Mouse (Mus musculus): ENCODE measurements around the gene Ubr7. TPM values are rescaled to one million over a fixed set of nuclear protein-coding genes. Genes with fewer than 3 reads are reported as not detected.

Gene Ubr7
- polyA plus RNA-seq, 2 experiments = 16.1 to 25.3 TPM

DNA sequence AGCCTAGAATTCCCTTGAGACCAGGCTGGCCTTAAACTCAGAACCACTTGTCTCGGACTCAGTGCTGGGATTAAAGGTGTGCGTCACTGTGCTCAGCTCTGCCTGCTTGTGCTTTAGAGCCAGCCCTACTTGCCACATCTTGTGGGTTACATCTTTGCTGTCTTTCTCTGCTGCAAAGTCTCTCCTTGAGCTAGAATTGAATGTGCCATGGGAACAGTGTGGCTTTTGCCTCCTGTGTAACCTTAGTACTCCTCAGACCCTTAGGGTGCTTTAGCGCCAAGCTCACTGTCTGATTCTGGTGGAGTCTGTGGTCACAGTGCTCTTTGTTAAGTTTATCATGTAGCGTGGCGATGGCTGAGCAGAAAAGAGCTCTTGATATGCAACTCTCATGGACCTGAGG is 14.9 kb downstream of the Ubr7 start:
- 86% methylated on average over 5 of the region's 5 CpGs for WGBS (ENCODE audit: insufficient replicate concordance)
- no peak for DNase-seq (ENCODE audit: low read depth in 3 of 3, low spot score in 3 of 3)
- no peaks in the 10 kb centered on the region for H3K27me3 ChIP-seq (ENCODE audit: control insufficient read depth, insufficient read depth, low read length)
- no peak overlapping the region for H3K9ac ChIP-seq (replicated peaks)
- TF ChIP-seq EP300 (IDR thresholded peaks at IDR 0.05; ENCODE audit: low read depth) = no peak
- TF ChIP-seq CTCF (IDR thresholded peaks at IDR 0.05; ENCODE audit: low read depth) = no peak
- H3K9me3 ChIP-seq (ENCODE audit: control insufficient read depth, low read length) = no peaks in the 10 kb centered on the region
- no peaks in the 10 kb centered on the region for H3K4me1 ChIP-seq (replicated peaks; ENCODE audit: control insufficient read depth in 2 of 2, insufficient read depth in 2 of 2, low read length in 1 of 2)
- no peak for ATAC-seq (ENCODE audit: insufficient read depth)
- H3K4me3 ChIP-seq (ENCODE audit: insufficient read depth in 1 of 2, low read depth in 2 of 2, low read length in 2 of 2) = no peak overlapping the region
- peaks cover 73% of the 10 kb centered on the region for H3K36me3 ChIP-seq (replicated peaks; ENCODE audit: control insufficient read depth, insufficient read depth, low read depth)
- no peak overlapping the region for H3K27ac ChIP-seq
- H3K4me2 ChIP-seq (ENCODE audit: low read depth) = no peak overlapping the region

DNA sequence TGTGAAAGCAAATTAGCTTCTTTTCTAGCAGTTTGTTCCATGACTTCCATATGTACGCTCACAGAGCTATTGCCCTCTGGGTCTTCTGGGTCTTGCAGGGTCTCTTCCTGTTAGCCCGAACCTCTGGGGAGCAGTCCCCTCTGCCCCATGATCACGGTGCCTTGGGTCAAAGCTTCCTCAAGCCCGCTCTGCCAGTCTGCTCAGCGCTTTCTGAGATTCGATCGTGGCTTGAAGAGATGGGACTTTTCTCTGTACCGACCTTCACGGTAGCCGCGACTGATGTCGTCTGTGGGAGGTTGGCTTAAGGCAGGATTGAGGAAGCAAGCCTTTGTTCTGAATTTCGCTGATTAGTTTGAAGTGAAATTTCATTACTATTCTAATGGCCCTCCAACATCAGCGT is 18.3 kb downstream of the Ubr7 start:
- DNase-seq (ENCODE audit: low read depth in 3 of 3, low spot score in 3 of 3) (no peak), ATAC-seq (ENCODE audit: insufficient read depth) (no peak)
- 87% methylated on average over 14 of the region's 14 CpGs for WGBS (ENCODE audit: insufficient replicate concordance)
- Histone ChIP-seq H3K27me3 (ENCODE audit: control insufficient read depth, insufficient read depth, low read length) (no peaks in the 10 kb centered on the region), H3K27ac (no peak overlapping the region), H3K4me3 (ENCODE audit: insufficient read depth in 1 of 2, low read depth in 2 of 2, low read length in 2 of 2) (no peak overlapping the region), H3K4me1 (replicated peaks; ENCODE audit: control insufficient read depth in 2 of 2, insufficient read depth in 2 of 2, low read length in 1 of 2) (no peaks in the 10 kb centered on the region), H3K9me3 (ENCODE audit: control insufficient read depth, low read length) (no peaks in the 10 kb centered on the region), H3K36me3 (replicated peaks; ENCODE audit: control insufficient read depth, insufficient read depth, low read depth) (peaks cover 42% of the 10 kb centered on the region), H3K4me2 (ENCODE audit: low read depth) (no peak overlapping the region), H3K9ac (replicated peaks) (no peak overlapping the region)
- no peak for TF ChIP-seq CTCF (IDR thresholded peaks at IDR 0.05; ENCODE audit: low read depth)
- no peak for TF ChIP-seq EP300 (IDR thresholded peaks at IDR 0.05; ENCODE audit: low read depth)

DNA sequence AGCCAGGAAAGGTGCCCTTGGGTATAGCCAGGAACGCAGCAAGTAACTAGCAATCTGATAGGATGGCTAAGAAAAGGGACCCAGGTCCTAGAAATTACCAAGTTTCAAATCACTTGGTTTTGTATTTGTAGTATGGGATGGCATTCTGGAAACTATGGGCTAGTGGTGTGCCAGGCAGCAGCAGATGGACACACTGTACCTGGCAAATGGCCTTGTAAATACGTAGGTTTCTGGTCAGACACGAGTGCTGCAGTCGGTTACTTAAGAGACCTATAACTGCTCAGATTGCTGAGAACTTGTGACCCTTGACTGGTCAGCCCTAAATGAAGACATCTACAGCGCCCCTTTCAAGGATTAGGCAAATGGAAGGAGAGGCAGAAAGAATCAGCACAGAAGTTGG is 20.4 kb downstream of the Ubr7 start:
- no peak overlapping the region for H3K9ac ChIP-seq (replicated peaks)
- H3K27me3 ChIP-seq (ENCODE audit: control insufficient read depth, insufficient read depth, low read length) = no peaks in the 10 kb centered on the region
- H3K27ac ChIP-seq = no peak overlapping the region
- no peaks in the 10 kb centered on the region for H3K4me1 ChIP-seq (replicated peaks; ENCODE audit: control insufficient read depth in 2 of 2, insufficient read depth in 2 of 2, low read length in 1 of 2)
- no peak overlapping the region for H3K4me3 ChIP-seq (ENCODE audit: insufficient read depth in 1 of 2, low read depth in 2 of 2, low read length in 2 of 2)
- H3K4me2 ChIP-seq (ENCODE audit: low read depth) = no peak overlapping the region
- ATAC-seq (ENCODE audit: insufficient read depth) (no peak), DNase-seq (ENCODE audit: low read depth in 3 of 3, low spot score in 3 of 3) (no peak)
- TF ChIP-seq CTCF (IDR thresholded peaks at IDR 0.05; ENCODE audit: low read depth) = no peak
- no peak for TF ChIP-seq EP300 (IDR thresholded peaks at IDR 0.05; ENCODE audit: low read depth)
- WGBS (ENCODE audit: insufficient replicate concordance) = 80% methylated on average over 5 of the region's 5 CpGs
- peaks cover 27% of the 10 kb centered on the region for H3K36me3 ChIP-seq (replicated peaks; ENCODE audit: control insufficient read depth, insufficient read depth, low read depth)
- no peaks in the 10 kb centered on the region for H3K9me3 ChIP-seq (ENCODE audit: control insufficient read depth, low read length)

- DNase-seq (ENCODE audit: low read depth in 3 of 3, low spot score in 3 of 3) (no peak), ATAC-seq (ENCODE audit: insufficient read depth) (0 out of 2 replicates have a peak, but pooled peaks have one; percentile 58)
- Histone ChIP-seq H3K9ac (replicated peaks) (no peak overlapping the region), H3K9me3 (ENCODE audit: control insufficient read depth, low read length) (no peaks in the 10 kb centered on the region), H3K4me1 (replicated peaks; ENCODE audit: control insufficient read depth in 2 of 2, insufficient read depth in 2 of 2, low read length in 1 of 2) (no peaks in the 10 kb centered on the region), H3K4me2 (ENCODE audit: low read depth) (no peak overlapping the region), H3K36me3 (replicated peaks; ENCODE audit: control insufficient read depth, insufficient read depth, low read depth) (peaks cover 17% of the 10 kb centered on the region), H3K4me3 (ENCODE audit: insufficient read depth in 1 of 2, low read depth in 2 of 2, low read length in 2 of 2) (no peak overlapping the region), H3K27ac (no peak overlapping the region), H3K27me3 (ENCODE audit: control insufficient read depth, insufficient read depth, low read length) (no peaks in the 10 kb centered on the region)
- no peak for TF ChIP-seq EP300 (IDR thresholded peaks at IDR 0.05; ENCODE audit: low read depth)
- TF ChIP-seq CTCF (IDR thresholded peaks at IDR 0.05; ENCODE audit: low read depth) = peak; percentile 29; the same call in 1 of the 2 replicates
- 44% methylated on average over 3 of the region's 3 CpGs for WGBS (ENCODE audit: insufficient replicate concordance)
Observed at GRCm38 (mm10) chr12:102779452-102779851, 21.7 kb downstream of the Ubr7 start.

- H3K36me3 ChIP-seq (replicated peaks; ENCODE audit: control insufficient read depth, insufficient read depth, low read depth) = peaks cover 15% of the 10 kb centered on the region
- TF ChIP-seq CTCF (IDR thresholded peaks at IDR 0.05; ENCODE audit: low read depth) (no peak), EP300 (IDR thresholded peaks at IDR 0.05; ENCODE audit: low read depth) (no peak)
Observed at GRCm38 (mm10) chr12:102782841-102783240, 25.1 kb downstream of the Ubr7 start.

More at GRCm38 (mm10) chr12:102782841-102783240, 25.1 kb downstream of the Ubr7 start:
- DNase-seq (ENCODE audit: low read depth in 3 of 3, low spot score in 3 of 3) = no peak
- no peaks in the 10 kb centered on the region for H3K4me1 ChIP-seq (replicated peaks; ENCODE audit: control insufficient read depth in 2 of 2, insufficient read depth in 2 of 2, low read length in 1 of 2)
- H3K27ac ChIP-seq = no peak overlapping the region
- H3K4me2 ChIP-seq (ENCODE audit: low read depth) = no peak overlapping the region
- H3K9me3 ChIP-seq (ENCODE audit: control insufficient read depth, low read length) = no peaks in the 10 kb centered on the region
- WGBS (ENCODE audit: insufficient replicate concordance) = 81% methylated on average over 5 of the region's 5 CpGs
- H3K9ac ChIP-seq (replicated peaks) = no peak overlapping the region
- no peak for ATAC-seq (ENCODE audit: insufficient read depth)
- H3K4me3 ChIP-seq (ENCODE audit: insufficient read depth in 1 of 2, low read depth in 2 of 2, low read length in 2 of 2) = no peak overlapping the region
- H3K27me3 ChIP-seq (ENCODE audit: control insufficient read depth, insufficient read depth, low read length) = no peaks in the 10 kb centered on the region
